Mouse (Mus musculus) lung, embryonic 15.5 days (tissue): Measurements from ENCODE around the gene Wdr90. TPM values are rescaled to one million over a fixed set of nuclear protein-coding genes. Genes with fewer than 3 reads are reported as not detected.

Experiments
- ATAC-seq: fragments of 200-750 bp; cut with Nextera tagmentation; 2 replicates; pipeline ENCODE4 v1.8.0; 2017; ENCODE audit warnings: moderate number of reproducible peaks, borderline replicate concordance; ENCODE audit not compliant: low FRiP score, low TSS enrichment; ENCODE audit errors: extremely low read depth
- H3K27ac ChIP-seq: fragments of 300-500 bp; sonication (generic); 2 replicates; pipeline ENCODE4 v1.5.1; 2015; ENCODE audit warnings: moderate library complexity, mild to moderate bottlenecking, inconsistent platforms
- H3K27me3 ChIP-seq: fragments of 300-500 bp; sonication (generic); 2 replicates; pipeline ENCODE4 v1.6.1; 2015; ENCODE audit warnings: inconsistent platforms
- H3K36me3 ChIP-seq: fragments of 300-500 bp; sonication (generic); 2 replicates; pipeline ENCODE4 v1.6.1; 2015; ENCODE audit warnings: inconsistent platforms
- H3K4me1 ChIP-seq: fragments of 300-500 bp; sonication (generic); 2 replicates; pipeline ENCODE4 v1.6.1; 2015; ENCODE audit warnings: inconsistent platforms
- H3K4me2 ChIP-seq: fragments of 300-500 bp; sonication (generic); 2 replicates; pipeline ENCODE4 v1.6.1; 2015; ENCODE audit warnings: inconsistent platforms, mild to moderate bottlenecking, moderate library complexity
- H3K4me3 ChIP-seq: fragments of 300-500 bp; sonication (generic); 2 replicates; pipeline ENCODE4 v1.5.1; 2015; ENCODE audit warnings: mild to moderate bottlenecking, inconsistent platforms
- H3K9ac ChIP-seq: fragments of 300-500 bp; sonication (generic); 2 replicates; pipeline ENCODE4 v1.6.1; 2015; ENCODE audit warnings: inconsistent platforms
- H3K9me3 ChIP-seq: fragments of 300-500 bp; sonication (generic); 2 replicates; pipeline ENCODE4 v1.6.1; 2016; ENCODE audit warnings: inconsistent platforms
- WGBS: fragments of 180-500 bp; shearing (Covaris S2); methylation state at CpG from one replicate; pipeline ENCODE4 v1.1.7; 2015; 5-methylcytosine and 5-hydroxymethylcytosine counted together
- polyA plus RNA-seq: library from polyadenylated mRNA; unstranded; fragments of >200 nt; fragmentation: Nextera tagmentation; extraction: Ambion mirVana; gene quantifications from 2 replicates; pipeline ENCODE4 v1.2.1, GENCODE M21; 2015

Gene Wdr90
- polyA plus RNA-seq, 1 experiment from 2014 or later: 32.2 TPM

DNA sequence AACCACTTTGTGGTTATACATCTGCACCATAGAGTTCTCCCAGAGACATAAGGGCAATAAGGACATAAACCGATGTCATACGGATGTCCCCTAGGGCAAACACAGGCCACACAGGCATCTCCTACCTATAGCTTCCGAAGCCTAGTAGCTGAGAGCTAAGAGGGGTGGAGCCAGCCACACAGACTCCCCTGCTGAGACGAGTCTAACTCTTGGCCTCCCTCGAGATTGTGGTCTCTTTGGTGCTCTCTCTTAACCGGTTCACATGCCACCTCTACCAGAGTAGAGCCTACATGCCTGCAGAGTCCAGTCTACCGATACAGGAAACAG is 6.2 kb upstream of the Wdr90 start:
- no peaks in the 10 kb centered on the region for H3K9me3 ChIP-seq
- peak overlapping the region; percentile 63; the same call in 1 of the 2 replicates for H3K9ac ChIP-seq
- H3K4me1 ChIP-seq: peaks cover 15% of the 10 kb centered on the region
- no peak for ATAC-seq
- no peaks in the 10 kb centered on the region for H3K36me3 ChIP-seq
- WGBS: 14% methylated on average over 7 of the region's 7 CpGs
- H3K4me3 ChIP-seq: peak overlapping the region; percentile 61
- H3K4me2 ChIP-seq: peak overlapping the region; percentile 99
- no peak overlapping the region for H3K27ac ChIP-seq
- H3K27me3 ChIP-seq: no peaks in the 10 kb centered on the region

- peaks cover 21% of the 10 kb centered on the region for H3K4me1 ChIP-seq
- no peaks in the 10 kb centered on the region for H3K9me3 ChIP-seq
- WGBS: 98% methylated on average over 3 of the region's 3 CpGs
- no peak overlapping the region for H3K4me3 ChIP-seq
- ATAC-seq: no peak
- no peak overlapping the region for H3K4me2 ChIP-seq
- no peaks in the 10 kb centered on the region for H3K36me3 ChIP-seq
- H3K27ac ChIP-seq: no peak overlapping the region
- no peaks in the 10 kb centered on the region for H3K27me3 ChIP-seq
- no peak overlapping the region for H3K9ac ChIP-seq
These were observed 4.9 kb upstream of the Wdr90 start for GRCm38 (mm10) chr17:25866172-25866571.

DNA sequence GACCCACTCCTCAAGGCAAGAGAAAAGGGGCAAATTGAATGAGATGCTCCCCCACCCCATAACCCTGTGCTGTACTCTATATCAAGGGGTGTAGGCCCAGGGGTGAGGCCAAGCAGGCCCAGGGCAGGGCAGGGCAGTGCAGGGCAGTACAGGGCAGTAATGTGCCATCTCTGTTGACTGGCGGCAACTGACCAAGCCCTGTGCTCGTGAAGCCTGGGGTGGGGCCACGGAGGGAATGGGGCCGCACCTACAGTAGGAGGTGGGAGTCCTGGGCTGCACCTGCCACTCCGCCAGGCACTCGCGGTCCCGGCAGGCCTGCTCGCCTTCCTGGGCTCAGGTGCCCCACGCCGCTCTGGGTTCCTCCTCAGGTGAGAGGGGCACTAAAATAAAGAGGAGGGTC is 4.0 kb upstream of the Wdr90 start:
- H3K27ac ChIP-seq: no peak overlapping the region
- no peak overlapping the region for H3K4me3 ChIP-seq
- 83% methylated on average over 11 of the region's 11 CpGs for whole genome bisulfite sequencing
- H3K4me2 ChIP-seq: no peak overlapping the region
- peaks cover 28% of the 10 kb centered on the region for H3K4me1 ChIP-seq
- ATAC-seq: no peak
- H3K36me3 ChIP-seq: no peaks in the 10 kb centered on the region
- H3K9me3 ChIP-seq: no peaks in the 10 kb centered on the region
- H3K27me3 ChIP-seq: no peaks in the 10 kb centered on the region
- no peak overlapping the region for H3K9ac ChIP-seq

- Histone ChIP-seq H3K36me3 (no peaks in the 10 kb centered on the region), H3K27me3 (no peaks in the 10 kb centered on the region), H3K4me2 (no peak overlapping the region), H3K9me3 (no peaks in the 10 kb centered on the region), H3K27ac (no peak overlapping the region), H3K4me1 (peaks cover 31% of the 10 kb centered on the region), H3K9ac (no peak overlapping the region), H3K4me3 (no peak overlapping the region)
- ATAC-seq: no peak
- 93% methylated on average over 14 of the region's 14 CpGs for WGBS
These were observed 3.0 kb upstream of the Wdr90 start for GRCm38 (mm10) chr17:25864311-25864710.

GRCm38 (mm10) chr17:25863681-25864080 is 2.4 kb upstream of the Wdr90 start:
- Histone ChIP-seq H3K9me3 (no peaks in the 10 kb centered on the region), H3K36me3 (no peaks in the 10 kb centered on the region), H3K27ac (no peak overlapping the region), H3K9ac (no peak overlapping the region), H3K4me2 (no peak overlapping the region), H3K4me1 (peaks cover 26% of the 10 kb centered on the region), H3K4me3 (no peak overlapping the region), H3K27me3 (no peaks in the 10 kb centered on the region)
- ATAC-seq: no peak
- 82% methylated on average over 6 of the region's 6 CpGs for WGBS

DNA sequence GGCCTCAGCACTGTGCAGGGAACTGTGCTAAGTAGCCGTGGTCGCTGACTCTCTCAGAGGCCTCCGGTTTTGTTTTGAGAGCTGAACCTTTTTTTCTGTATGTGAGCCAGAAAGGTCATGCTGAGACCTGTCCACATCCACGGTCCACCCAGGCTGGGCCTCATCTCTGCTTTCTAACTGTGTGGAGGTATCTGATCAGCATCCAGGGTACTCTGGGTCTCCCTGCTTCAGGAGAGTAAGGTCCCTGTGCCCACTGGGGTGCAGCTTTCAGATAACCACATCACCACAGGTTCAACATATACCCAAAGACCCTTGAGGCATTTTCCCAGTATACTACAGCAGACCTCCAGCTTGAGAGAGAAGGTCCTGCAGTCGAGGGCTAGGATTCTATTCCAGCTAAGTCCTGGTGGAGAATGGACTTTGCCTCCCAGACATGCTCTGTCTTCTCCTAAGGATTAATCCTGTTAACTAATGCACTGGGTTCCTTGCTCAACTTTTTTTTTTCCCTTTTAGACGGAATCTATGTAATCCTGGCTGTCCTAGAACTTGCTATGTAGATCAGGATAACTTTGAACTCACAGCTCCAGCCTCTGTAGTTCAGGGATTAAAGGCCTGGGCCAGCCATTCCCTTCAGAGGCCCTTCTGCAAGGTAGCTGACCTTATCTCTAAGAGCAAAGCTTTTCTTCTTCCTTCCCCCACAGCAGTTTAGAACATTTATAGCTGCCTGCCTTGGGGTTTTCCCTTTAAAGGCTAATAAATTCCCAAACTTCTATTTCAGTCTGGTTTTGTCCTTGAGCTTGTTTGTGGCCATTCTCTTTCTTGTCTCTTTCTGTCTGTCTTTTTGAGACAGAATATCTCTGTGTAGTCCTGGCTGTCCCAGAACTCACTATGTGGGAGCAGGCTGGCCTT is 657 bp upstream of the Wdr90 start:
- Histone ChIP-seq H3K4me2 (peak overlapping the region; percentile 82), H3K27me3 (no peaks in the 10 kb centered on the region), H3K4me3 (peak overlapping the region; percentile 70), H3K9me3 (no peaks in the 10 kb centered on the region), H3K9ac (peak overlapping the region; percentile 68), H3K36me3 (no peaks in the 10 kb centered on the region), H3K27ac (peak overlapping the region; percentile 62), H3K4me1 (peaks cover 16% of the 10 kb centered on the region)
- WGBS: 13% methylated on average over 6 of the region's 6 CpGs
- ATAC-seq: peak; percentile 33; the same call in 1 of the 2 replicates

DNA sequence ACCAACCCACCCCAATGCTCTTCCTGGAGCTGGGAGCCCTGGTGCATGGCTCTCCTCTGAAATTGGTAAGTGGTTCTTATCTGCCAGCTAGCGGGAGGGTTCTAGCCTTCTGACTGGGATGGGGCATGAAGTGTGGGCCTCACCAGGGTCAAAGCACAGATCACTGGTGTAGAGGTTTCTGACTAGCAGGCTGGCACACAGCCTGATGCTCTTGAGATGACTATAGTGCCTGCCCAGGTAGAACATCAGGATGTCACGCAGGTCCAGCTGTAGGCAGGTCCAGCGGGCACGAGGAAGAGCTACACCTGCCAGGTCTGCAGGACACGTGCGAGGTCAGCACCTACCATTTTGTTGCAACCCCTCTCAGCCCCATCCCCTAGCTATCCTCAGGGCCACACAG is 1.1 kb downstream of the Wdr90 start:
- no peaks in the 10 kb centered on the region for H3K9me3 ChIP-seq
- peaks cover 16% of the 10 kb centered on the region for H3K4me1 ChIP-seq
- peak overlapping the region; percentile 70; the same call in 1 of the 2 replicates for H3K4me3 ChIP-seq
- H3K27me3 ChIP-seq: no peaks in the 10 kb centered on the region
- peak overlapping the region; percentile 68; the same call in 1 of the 2 replicates for H3K9ac ChIP-seq
- no peak overlapping the region for H3K27ac ChIP-seq
- peak overlapping the region; percentile 82 for H3K4me2 ChIP-seq
- no peak for ATAC-seq
- WGBS: 86% methylated on average over 6 of the region's 6 CpGs
- no peaks in the 10 kb centered on the region for H3K36me3 ChIP-seq

- peaks cover 42% of the 10 kb centered on the region for H3K36me3 ChIP-seq
- under 1% methylated on average over 21 of the region's 21 CpGs for WGBS
- peak within 1 kb of the TSS; percentile 80 for H3K27ac ChIP-seq
These were observed 16.9 kb downstream of the Wdr90 start, which contains the start of gene Rhot2 for GRCm38 (mm10) chr17:25844396-25844901. TSS of gene Rhot2 (minus strand) at chr17:25844851.

GRCm38 (mm10) chr17:25843636-25844395 is 17.5 kb downstream of the Wdr90 start:
- Histone ChIP-seq H3K9me3 (no peaks in the 10 kb centered on the region), H3K27ac (peak overlapping the region; percentile 80), H3K4me1 (peaks cover 15% of the 10 kb centered on the region), H3K4me2 (peak overlapping the region; percentile 82), H3K27me3 (no peaks in the 10 kb centered on the region), H3K36me3 (peaks cover 46% of the 10 kb centered on the region), H3K9ac (peak overlapping the region; percentile 78), H3K4me3 (peak overlapping the region; percentile 77)
- no peak; the same call in 1 of the 2 replicates for ATAC-seq
- 1% methylated on average over 38 of the region's 38 CpGs for WGBS

More at GRCm38 (mm10) chr17:25844396-25844901, 16.9 kb downstream of the Wdr90 start, which contains the start of gene Rhot2:
- Histone ChIP-seq H3K9ac (peak within 1 kb of the TSS; percentile 78), H3K27me3 (no peaks in the 10 kb centered on the region), H3K4me3 (peak within 1 kb of the TSS; percentile 77), H3K9me3 (no peaks in the 10 kb centered on the region), H3K4me2 (peak within 1 kb of the TSS; percentile 82), H3K4me1 (peaks cover 15% of the 10 kb centered on the region)
- peak; percentile 94 for ATAC-seq

- Histone ChIP-seq H3K27ac (no peak overlapping the region), H3K4me1 (peaks cover 15% of the 10 kb centered on the region), H3K9me3 (no peaks in the 10 kb centered on the region), H3K9ac (no peak overlapping the region), H3K36me3 (peaks cover 48% of the 10 kb centered on the region), H3K4me3 (peak overlapping the region; percentile 77), H3K27me3 (no peaks in the 10 kb centered on the region), H3K4me2 (peak overlapping the region; percentile 82)
- 94% methylated on average over 4 of the region's 4 CpGs for WGBS
- ATAC-seq: no peak
These were observed 18.2 kb downstream of the Wdr90 start for GRCm38 (mm10) chr17:25843122-25843521.

- Histone ChIP-seq H3K4me2 (no peak overlapping the region), H3K4me3 (no peak overlapping the region), H3K4me1 (peaks cover 15% of the 10 kb centered on the region), H3K36me3 (peaks cover 48% of the 10 kb centered on the region), H3K9ac (no peak overlapping the region), H3K27ac (no peak overlapping the region), H3K27me3 (no peaks in the 10 kb centered on the region), H3K9me3 (no peaks in the 10 kb centered on the region)
- 75% methylated on average over 3 of the region's 3 CpGs for WGBS
- ATAC-seq: no peak
These were observed 18.8 kb downstream of the Wdr90 start for GRCm38 (mm10) chr17:25842509-25842908.
